Mouse (Mus musculus): ENCODE measurements around the gene Kdm4c.

- TF ChIP-seq CTCF (IDR thresholded peaks at IDR 0.05; ENCODE audit: borderline replicate concordance, extremely low read depth, insufficient read depth, insufficient read length) (no peak), POLR2A (IDR thresholded peaks at IDR 0.05; ENCODE audit: borderline replicate concordance, extremely low read depth, insufficient read depth, insufficient read length, poor library complexity, severe bottlenecking) (no peak)
Measured at GRCm38 (mm10) chr4:74201281-74201811, 41.0 kb upstream of the Kdm4c start.
